Mouse (Mus musculus): Measurements from ENCODE around the gene Ccr3. TPM values are rescaled to one million over a fixed set of nuclear protein-coding genes. Genes with fewer than 3 reads are reported as not detected.
"Not testable (repeated sequence)": the region's sequence is repeated elsewhere in the genome, so short reads cannot be mapped to it uniquely, and the experiment has no call there.

The Ccr3 gene
- total RNA-seq, 1 experiment from 2014 or later = 0.33 TPM

DNA sequence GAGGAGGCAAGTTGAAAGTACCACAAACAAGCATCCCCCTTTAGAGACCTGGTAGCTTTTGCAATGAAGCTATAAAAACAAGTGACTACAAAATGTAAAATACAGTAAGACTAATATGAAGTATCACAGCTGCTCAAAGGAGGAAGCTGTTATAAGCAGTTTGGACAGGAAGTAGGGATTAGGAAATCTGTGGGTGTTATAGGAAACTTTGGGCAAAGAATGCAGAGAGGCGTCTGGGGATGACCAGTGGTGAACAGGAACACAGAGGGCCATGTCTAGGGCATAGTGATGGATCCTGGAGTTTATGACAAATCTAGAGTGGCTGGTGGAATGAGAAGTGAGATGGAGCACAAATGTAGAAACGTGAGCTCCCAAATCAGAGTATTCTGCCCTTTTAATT, 31.8 kb downstream of the Ccr3 start:
- DNase-seq = no peak

DNA sequence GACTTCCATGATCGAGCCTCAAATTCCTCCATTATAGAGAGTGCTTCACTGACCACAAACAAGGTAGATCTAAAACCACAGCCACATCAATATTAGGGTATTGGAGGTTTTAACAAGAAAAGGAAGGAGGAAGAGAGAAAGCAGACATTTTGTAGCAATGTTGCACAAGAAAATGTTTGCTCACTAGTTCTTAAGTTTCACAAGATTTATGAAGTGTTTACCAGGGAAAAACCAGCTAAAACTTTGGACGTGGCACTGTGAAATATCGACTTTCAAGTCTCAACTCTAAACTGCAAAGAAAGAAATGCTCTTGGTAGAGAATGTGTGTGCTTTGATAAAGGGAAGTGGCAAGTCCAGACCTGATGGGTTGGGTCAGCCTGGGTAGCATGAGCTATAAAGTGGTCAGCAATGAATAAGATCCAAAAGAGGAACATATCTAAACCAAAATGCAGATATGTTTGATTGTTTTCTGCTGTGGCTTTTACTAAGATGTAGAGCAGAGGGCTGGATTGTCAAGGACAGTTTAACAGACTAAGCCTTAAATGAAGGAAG, 34.5 kb downstream of the Ccr3 start:
- DNase-seq = no peak

DNA sequence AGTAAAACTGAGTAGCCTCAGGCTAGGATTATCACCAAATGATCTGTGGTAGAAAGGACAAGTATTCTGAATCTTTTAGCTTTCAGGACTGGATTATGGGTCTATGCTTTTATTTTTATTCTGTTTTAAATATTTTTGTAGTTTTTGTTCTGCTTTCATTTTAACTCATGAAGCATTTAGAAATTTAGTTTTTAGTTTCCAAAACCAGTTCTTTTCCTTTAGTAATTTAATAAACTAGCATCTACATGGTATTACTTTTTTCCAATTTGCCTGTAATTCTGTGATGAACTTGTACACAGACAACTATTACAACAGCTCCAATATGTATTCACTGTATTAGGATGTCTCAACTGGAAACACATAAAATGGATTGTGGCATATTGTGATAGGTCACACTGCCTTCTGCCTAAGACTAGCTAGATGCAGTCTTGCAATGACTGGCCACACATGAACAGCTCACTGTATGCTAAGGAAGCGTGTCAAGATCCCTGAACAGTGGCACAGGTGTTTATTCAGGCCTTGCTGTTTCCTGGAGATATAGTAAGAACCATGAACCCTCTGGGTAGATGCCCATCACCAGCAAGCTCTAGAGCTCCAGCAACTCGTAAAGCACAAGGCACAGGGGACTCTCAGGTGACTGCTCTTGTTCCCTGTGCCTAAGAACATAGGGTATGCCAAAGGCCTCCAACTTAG, 38.0 kb downstream of the Ccr3 start:
- no peak for DNase-seq

DNA sequence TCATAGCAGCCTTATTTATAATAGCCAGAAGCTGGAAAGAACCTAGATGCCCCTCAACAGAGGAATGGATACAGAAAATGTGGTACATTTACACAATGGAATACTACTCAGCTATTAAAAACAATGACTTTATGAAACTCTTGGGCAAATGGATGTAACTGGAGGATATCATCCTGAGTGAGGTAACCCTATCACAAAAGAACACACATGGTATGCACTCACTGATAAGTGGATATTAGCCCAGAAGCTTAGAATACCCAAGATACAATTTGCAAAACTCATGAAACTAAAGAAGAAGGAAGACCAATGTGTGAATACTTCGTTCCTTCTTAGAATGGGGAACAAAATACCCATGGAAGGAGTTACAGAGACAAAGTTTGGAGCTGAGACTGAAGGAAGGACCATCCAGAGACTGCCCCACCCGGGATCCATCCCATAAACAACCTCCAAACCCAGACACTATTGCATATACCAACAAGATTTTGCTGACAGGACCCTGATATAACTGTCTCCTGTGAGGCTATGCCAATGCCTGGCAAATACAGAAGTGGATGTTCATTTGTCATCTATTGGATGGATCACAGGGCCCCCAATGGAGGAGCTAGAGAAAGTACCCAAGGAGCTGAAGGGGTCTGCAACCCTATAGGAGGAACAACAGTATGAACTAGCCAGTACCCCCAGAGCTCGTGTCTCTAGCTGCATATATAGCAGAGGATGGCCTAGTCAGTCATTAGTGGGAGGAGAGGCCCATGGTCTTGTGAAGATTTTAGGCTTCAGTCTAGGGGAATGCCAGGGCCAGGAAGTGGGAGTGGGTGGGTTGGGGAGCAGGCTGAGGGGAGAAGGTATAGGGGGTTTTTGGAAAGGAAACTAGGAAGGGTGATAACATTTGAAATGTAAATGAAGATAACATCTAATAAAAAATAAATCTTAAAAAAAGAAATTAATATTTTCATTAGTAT, 40.0 kb downstream of the Ccr3 start:
- not testable (repeated sequence) for DNase-seq

DNA sequence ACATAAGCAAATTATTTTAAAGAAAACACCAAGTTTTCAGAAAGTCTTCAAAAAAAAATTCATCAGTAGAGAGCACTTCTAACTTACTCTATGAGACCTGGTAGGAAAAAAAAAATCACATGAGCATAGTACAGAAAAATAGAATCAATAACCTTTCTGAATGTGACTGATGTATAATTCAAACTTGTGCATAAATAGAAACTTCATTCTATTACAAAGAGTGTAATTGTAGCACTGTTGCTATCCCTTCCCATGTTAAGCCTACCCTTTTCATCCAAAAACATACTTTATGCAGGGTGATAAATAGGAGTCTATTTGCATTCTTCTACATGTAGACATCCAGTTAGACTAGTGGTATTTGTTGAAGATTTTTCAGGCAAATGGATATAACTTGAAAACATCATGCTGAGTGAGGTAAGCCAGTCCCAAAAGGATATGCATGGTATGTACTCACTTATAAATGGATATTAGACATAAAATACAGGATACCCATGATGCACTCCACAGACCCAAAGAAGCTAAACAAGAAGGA, 44.9 kb downstream of the Ccr3 start:
- DNase-seq = no peak

DNA sequence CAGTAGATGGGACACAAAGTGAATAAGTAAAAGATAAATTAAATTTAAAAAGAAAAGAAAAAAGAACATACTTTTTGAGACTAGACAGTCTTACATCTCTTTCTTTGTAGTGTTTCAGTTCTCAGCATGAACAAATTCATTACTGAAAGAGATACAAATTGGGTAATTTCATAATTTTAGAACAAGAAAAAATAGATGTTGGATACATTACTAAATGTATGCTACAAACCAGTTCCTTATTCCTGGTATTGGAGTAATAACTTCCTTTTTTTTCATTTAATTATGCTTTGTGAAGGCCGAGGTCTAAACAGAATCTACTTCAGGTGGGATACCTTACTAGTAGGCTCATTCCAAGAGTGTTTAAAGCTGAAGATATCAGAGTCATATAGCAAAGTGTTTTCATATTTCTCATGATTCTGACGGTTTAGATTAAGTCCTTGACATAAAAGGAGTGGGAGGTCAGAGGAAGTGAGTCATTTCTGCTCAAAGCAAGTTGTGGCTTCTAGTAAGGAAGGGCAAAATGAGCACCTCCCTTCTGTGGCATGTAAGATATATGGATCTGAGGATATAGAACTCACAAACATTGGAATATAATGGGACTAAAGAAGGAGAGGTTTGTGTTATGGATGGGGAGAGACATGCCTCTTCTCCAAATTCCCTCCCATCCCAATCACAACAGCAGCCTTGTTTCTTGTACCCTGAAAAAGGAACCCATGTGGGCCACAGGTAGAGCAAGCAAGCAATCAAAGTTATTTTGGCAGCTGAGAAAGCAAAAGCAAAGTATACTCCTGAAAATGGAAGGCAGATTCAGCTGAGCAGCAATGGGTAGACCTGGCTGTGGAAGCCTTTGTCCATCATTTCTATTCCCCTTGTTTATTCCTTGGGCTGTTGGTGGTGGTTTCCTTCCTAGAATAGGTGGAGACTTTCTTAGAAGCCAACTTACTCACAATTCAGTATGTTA, 46.6 kb downstream of the Ccr3 start:
- DNase-seq = no peak

DNA sequence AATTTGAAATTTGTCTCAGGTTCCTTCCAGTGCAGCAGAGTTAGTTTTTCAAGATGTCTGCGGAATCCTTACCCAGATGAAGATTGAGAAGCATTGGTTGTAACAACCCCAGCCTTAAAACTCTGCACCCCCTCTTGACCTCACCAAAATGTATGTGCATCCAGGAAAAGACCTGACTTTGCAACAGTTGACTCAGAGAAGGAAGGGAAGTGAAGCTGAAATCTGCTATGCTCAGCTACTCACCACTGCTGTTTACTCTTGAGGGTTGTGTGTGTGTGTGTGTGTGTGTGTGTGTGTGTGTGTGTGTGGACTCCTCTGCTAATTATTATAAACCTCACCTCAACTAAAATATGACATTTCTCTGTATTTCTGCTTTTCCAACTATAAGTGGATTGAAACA, 49.7 kb downstream of the Ccr3 start:
- no peak for DNase-seq

DNA sequence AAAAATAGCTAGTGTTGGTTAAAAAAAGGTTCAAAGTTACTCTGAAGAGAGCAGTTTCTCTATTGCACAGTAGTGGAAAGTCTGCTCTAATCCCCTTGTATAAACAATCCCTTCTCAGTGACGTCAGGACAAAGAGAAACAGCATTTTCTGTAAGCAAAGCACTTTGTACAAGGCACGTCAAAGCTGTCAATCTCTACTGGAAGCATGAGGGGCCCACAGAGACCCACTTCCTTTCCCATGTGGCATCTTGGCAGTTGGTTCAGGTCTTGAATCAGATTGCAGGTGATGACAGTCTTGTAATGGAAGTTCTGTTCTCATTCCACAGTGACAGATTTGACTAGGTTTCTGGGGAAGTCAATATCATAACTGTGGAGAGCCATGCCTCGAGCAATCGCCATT, 58.0 kb downstream of the Ccr3 start:
- DNase-seq = no peak

DNA sequence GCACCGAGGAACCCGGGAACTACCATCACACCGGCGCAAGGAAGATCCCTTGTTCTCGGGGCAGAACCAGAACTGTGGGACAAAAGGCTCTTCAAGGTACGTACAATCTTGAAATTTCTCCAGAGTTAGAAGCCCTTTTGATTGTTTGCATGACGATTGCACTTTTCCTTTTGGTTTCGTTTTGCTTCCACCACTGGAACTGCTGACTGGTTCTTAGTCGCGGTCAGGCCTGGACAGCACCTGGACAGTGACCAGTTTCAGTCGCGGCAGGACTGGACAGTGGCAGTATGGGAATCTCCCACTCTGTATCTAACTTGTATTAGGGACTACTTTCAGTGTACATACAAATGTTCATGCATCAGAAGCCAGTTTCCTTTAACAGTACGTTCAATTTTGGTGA, 58.7 kb downstream of the Ccr3 start:
- not testable (repeated sequence) for DNase-seq

Other genes with a start within 250 kb of the Ccr3 start
- 0.83 TPM in 1 of 2 replicates, not detected in the other for gene Cxcr6, start 215.5 kb upstream of the Ccr3 start, total RNA-seq (2021)
- 41.8 and 42.8 TPM in 2 replicates for gene Fyco1, start 170.1 kb upstream of the Ccr3 start, total RNA-seq (2021)
- gene Xcr1, start 159.9 kb upstream of the Ccr3 start, total RNA-seq (2021) = 0.11 and 0.30 TPM in 2 replicates
- gene Ccr1, start 53.3 kb upstream of the Ccr3 start, total RNA-seq (2021) = 0.86 and 0.89 TPM in 2 replicates
- gene Ccr1l1, start 43.6 kb upstream of the Ccr3 start, total RNA-seq (2021) = not detected in 2 replicates
- 1.9 and 3.3 TPM in 2 replicates for gene Ccr2, start 80.0 kb downstream of the Ccr3 start, total RNA-seq (2021)
- 1.4 and 2.1 TPM in 2 replicates for gene Ccr5, start 99.6 kb downstream of the Ccr3 start, total RNA-seq (2021)

All from adrenal gland, postnatal 14 days (tissue).